Mouse (Mus musculus): ENCODE results near the gene Acaca. TPM values are rescaled to one million over a fixed set of nuclear protein-coding genes. Genes with fewer than 3 reads are reported as not detected.

The Acaca gene
- polyA plus RNA-seq, 1 experiment: 29.9 TPM

DNA sequence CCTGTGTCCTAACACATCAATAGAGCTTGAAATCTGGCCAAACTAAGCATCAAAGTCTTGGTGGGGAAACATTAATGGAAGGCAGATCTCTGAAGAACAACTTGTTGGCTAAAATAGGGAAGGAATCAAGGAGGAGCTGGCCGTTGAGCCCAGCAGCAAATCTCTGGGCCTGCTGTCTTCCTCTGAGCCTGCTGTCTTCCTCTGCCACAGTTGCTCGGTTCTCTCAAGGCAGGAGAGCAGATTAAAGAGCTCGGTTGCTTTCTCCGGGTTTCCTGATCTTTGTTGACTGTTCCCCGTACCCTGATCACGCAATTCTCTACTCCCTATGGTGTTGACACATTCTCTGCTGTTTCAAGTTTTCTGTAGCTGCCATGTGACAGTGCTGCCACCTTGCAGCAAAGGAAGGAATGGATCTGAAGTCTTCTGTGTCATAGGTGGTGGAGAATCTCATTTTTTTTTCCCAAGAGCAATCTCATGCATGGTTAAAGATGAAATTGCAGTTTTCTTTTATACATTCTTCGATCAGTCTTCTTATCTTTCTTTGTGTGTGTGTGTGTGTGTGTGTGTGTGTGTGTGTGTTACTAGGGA lies 39.3 kb downstream of the Acaca start:
- H3ac ChIP-seq (ENCODE audit: control insufficient read depth, insufficient read length, low read depth): no peak overlapping the region
- no peaks in the 10 kb centered on the region for H3K27me3 ChIP-seq (ENCODE audit: control insufficient read depth, insufficient read depth, insufficient read length)
- no peaks in the 10 kb centered on the region for H3K79me2 ChIP-seq (ENCODE audit: control insufficient read depth, insufficient read depth)
- no peak overlapping the region for H3K4me3 ChIP-seq (ENCODE audit: insufficient read depth, poor library complexity, severe bottlenecking)
- no peaks in the 10 kb centered on the region for H3K79me3 ChIP-seq (ENCODE audit: low read depth)
- no peaks in the 10 kb centered on the region for H3K36me3 ChIP-seq (ENCODE audit: control insufficient read depth, insufficient read depth)
- TF ChIP-seq MAX (IDR thresholded peaks at IDR 0.05) (no peak), MYOG (IDR thresholded peaks at IDR 0.05; ENCODE audit: control insufficient read depth, extremely low read depth, insufficient read length) (no peak), CTCF (IDR thresholded peaks at IDR 0.05; ENCODE audit: control insufficient read depth, insufficient read depth, insufficient read length) (peak; percentile 10), MYOD1 (IDR thresholded peaks at IDR 0.05; ENCODE audit: control insufficient read depth, insufficient read length, low read depth) (no peak)

DNA sequence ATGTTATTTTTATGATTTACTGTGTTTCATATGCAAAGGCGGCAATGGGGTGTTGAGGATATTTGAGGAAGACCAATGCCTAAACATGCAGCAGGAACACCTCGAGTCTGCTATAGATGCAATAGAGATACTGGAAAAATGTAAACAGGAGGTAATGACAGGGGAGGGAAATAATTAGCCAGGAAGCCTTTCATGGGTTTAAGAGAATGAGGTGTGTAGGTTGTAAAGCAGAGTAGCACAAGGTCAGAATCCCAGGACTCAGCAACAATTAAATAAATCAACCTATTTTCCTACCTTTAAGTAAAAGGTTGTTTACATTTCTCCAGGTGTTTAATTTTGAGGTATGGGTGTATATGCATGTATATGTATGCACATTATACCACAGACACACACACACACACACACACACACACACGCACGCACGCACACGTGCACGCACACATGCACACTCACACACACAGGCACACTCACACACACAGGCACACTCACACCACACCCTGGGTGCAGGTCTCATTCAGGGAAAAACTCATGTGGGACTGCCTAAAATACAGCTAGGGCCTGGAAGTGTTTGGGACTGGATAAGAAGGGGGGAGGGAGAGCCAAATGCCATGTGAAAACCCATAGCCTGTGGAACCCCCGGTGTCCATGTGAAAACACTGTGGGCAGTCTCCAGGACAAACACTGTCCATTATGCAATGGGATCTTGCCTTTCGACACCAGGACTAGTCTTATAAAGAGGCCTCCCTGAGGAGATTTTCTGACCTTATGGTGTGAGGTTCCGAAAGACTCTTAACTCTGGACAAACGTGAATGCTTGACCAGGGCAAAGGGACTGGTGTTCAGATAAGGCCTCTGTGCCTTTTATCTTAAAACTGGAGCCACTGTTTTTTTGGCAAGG lies 43.3 kb downstream of the Acaca start:
- Histone ChIP-seq H3K79me3 (ENCODE audit: low read depth) (no peaks in the 10 kb centered on the region), H3K4me3 (ENCODE audit: insufficient read depth, poor library complexity, severe bottlenecking) (no peak overlapping the region), H3K36me3 (ENCODE audit: control insufficient read depth, insufficient read depth) (no peaks in the 10 kb centered on the region), H3ac (ENCODE audit: control insufficient read depth, insufficient read length, low read depth) (no peak overlapping the region), H3K27me3 (ENCODE audit: control insufficient read depth, insufficient read depth, insufficient read length) (no peaks in the 10 kb centered on the region), H3K79me2 (ENCODE audit: control insufficient read depth, insufficient read depth) (no peaks in the 10 kb centered on the region)
- no peak for TF ChIP-seq FOSL1 (IDR thresholded peaks at IDR 0.05; ENCODE audit: insufficient read depth, low read length, poor library complexity, severe bottlenecking)
- no peak for TF ChIP-seq USF1 (IDR thresholded peaks at IDR 0.05; ENCODE audit: low read depth)
- no peak for TF ChIP-seq MYOD1 (IDR thresholded peaks at IDR 0.05; ENCODE audit: control insufficient read depth, insufficient read length, low read depth)
- no peak for TF ChIP-seq MYOG (IDR thresholded peaks at IDR 0.05; ENCODE audit: control insufficient read depth, extremely low read depth, insufficient read length)
- TF ChIP-seq MAX (IDR thresholded peaks at IDR 0.05): no peak
- TF ChIP-seq CTCF (IDR thresholded peaks at IDR 0.05; ENCODE audit: control insufficient read depth, insufficient read depth, insufficient read length): no peak

DNA sequence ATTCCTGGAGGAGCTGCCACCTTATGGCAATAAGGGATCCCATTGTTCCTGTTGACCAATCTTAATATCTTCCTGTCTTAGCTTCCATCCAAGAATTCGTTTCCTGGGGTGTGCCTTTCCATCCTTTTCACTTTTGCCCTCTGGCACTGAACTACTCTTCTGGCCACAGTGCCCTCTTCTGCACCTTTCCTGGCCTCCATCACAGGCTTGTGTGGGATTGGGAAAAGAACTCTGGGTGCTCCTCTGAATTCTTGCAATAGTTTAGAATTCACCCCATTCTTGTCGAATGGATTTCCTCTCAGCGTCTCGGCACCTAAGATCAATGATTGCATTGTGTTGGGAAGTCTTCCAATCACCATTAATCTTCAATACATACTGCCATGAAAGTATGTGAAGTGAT lies 49.1 kb downstream of the Acaca start:
- Histone ChIP-seq H3K79me2 (ENCODE audit: control insufficient read depth, insufficient read depth) (peaks cover 38% of the 10 kb centered on the region), H3K79me3 (ENCODE audit: low read depth) (peaks cover 31% of the 10 kb centered on the region), H3K27me3 (ENCODE audit: control insufficient read depth, insufficient read depth, insufficient read length) (no peaks in the 10 kb centered on the region), H3K4me3 (ENCODE audit: insufficient read depth, poor library complexity, severe bottlenecking) (no peak overlapping the region), H3ac (ENCODE audit: control insufficient read depth, insufficient read length, low read depth) (no peak overlapping the region), H3K36me3 (ENCODE audit: control insufficient read depth, insufficient read depth) (peaks cover 4% of the 10 kb centered on the region)
- TF ChIP-seq USF1 (IDR thresholded peaks at IDR 0.05; ENCODE audit: low read depth) (no peak), MYOG (IDR thresholded peaks at IDR 0.05; ENCODE audit: control insufficient read depth, extremely low read depth, insufficient read length) (no peak), MYOD1 (IDR thresholded peaks at IDR 0.05; ENCODE audit: control insufficient read depth, insufficient read length, low read depth) (no peak), MAX (IDR thresholded peaks at IDR 0.05) (no peak), CEBPB (IDR thresholded peaks at IDR 0.05; ENCODE audit: low read depth) (no peak), FOSL1 (IDR thresholded peaks at IDR 0.05; ENCODE audit: insufficient read depth, low read length, poor library complexity, severe bottlenecking) (no peak), CTCF (IDR thresholded peaks at IDR 0.05; ENCODE audit: control insufficient read depth, insufficient read depth, insufficient read length) (no peak)

DNA sequence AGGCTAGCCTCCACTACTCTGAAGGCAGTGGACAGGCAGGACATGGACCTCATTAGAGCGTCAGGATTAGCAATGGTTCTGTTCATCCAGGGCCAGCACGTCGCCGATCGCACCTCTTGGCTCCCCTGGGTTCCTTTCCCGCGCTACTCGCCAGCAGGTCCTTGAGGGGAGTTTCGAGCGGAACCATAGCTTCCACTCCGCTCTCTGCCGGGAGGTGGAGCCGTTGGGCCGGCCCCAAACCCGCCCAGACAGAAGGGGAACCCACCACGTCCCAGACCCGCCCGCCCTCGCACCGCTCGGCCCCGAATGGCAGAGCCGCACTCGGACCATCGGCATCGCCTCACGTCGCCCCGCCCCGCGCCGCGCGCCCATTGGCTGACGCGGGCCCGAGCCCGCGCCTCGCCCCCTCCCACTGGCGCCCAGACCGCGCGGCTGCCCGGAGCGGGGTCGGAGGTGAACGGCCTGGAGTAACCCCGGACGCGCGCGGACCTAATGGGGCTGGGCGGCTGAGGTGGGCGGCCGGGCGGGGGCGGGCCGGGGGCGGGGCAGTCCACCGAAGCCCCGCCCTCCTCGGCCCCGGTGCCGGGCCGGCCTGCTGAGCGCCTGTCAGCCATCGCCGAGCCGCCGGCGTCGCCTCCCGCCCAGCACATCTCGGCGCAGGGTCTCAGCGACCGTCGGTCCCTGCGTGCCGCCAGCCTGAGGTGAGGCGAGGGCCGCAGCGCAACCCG lies 49.9 kb downstream of the Acaca start:
- Histone ChIP-seq H3K79me3 (ENCODE audit: low read depth) (peaks cover 35% of the 10 kb centered on the region), H3K36me3 (ENCODE audit: control insufficient read depth, insufficient read depth) (peaks cover 4% of the 10 kb centered on the region), H3ac (ENCODE audit: control insufficient read depth, insufficient read length, low read depth) (peak overlapping the region; percentile 93), H3K27me3 (ENCODE audit: control insufficient read depth, insufficient read depth, insufficient read length) (no peaks in the 10 kb centered on the region), H3K79me2 (ENCODE audit: control insufficient read depth, insufficient read depth) (peaks cover 47% of the 10 kb centered on the region), H3K4me3 (ENCODE audit: insufficient read depth, poor library complexity, severe bottlenecking) (peak overlapping the region; percentile 74)
- no peak for TF ChIP-seq FOSL1 (IDR thresholded peaks at IDR 0.05; ENCODE audit: insufficient read depth, low read length, poor library complexity, severe bottlenecking)
- peak; percentile 63 for TF ChIP-seq CTCF (IDR thresholded peaks at IDR 0.05; ENCODE audit: control insufficient read depth, insufficient read depth, insufficient read length)
- peak; percentile 84 for TF ChIP-seq MAX (IDR thresholded peaks at IDR 0.05)

DNA sequence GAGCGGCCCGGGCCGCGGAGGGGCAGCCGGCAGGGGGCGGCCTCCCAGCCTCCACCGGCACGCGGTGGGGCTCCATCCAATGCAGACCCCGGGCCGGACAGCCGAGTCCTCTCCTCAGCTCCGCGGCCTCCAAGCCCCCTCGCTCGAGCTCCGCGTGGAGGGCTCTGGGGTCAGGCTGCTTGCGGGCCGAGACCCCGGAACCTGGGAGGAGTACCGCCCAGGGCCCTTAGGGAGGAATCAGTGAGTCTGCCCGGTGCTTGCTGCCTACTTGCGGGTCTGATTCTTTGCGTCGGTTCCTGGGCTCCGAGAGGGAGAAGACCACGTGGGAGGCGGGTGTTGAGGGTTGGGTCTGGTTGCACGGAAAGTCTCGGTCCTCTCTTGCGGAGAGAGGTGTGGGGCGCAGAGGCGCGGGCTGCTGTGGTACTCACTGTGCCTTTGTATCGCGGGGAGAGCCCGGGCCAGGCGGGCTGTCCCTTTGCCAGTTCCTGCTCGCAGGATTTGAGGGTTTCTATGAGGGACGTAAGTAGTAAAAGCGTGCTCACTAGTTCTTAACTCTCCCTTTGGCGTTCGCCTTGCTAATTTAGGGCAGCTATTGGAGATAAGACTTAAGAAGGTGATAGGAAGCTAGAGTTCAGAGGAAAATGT lies 50.6 kb downstream of the Acaca start:
- peaks cover 41% of the 10 kb centered on the region for H3K79me3 ChIP-seq (ENCODE audit: low read depth)
- H3ac ChIP-seq (ENCODE audit: control insufficient read depth, insufficient read length, low read depth): peak overlapping the region; percentile 93
- no peaks in the 10 kb centered on the region for H3K27me3 ChIP-seq (ENCODE audit: control insufficient read depth, insufficient read depth, insufficient read length)
- peak overlapping the region; percentile 74 for H3K4me3 ChIP-seq (ENCODE audit: insufficient read depth, poor library complexity, severe bottlenecking)
- TF ChIP-seq MYOG (IDR thresholded peaks at IDR 0.05; ENCODE audit: control insufficient read depth, extremely low read depth, insufficient read length) (no peak), CTCF (IDR thresholded peaks at IDR 0.05; ENCODE audit: control insufficient read depth, insufficient read depth, insufficient read length) (peak; percentile 47), FOSL1 (IDR thresholded peaks at IDR 0.05; ENCODE audit: insufficient read depth, low read length, poor library complexity, severe bottlenecking) (no peak), MYOD1 (IDR thresholded peaks at IDR 0.05; ENCODE audit: control insufficient read depth, insufficient read length, low read depth) (no peak), MAX (IDR thresholded peaks at IDR 0.05) (peak; percentile 87), CEBPB (IDR thresholded peaks at IDR 0.05; ENCODE audit: low read depth) (no peak), USF1 (IDR thresholded peaks at IDR 0.05; ENCODE audit: low read depth) (peak; percentile 75)
- peaks cover 4% of the 10 kb centered on the region for H3K36me3 ChIP-seq (ENCODE audit: control insufficient read depth, insufficient read depth)
- peaks cover 54% of the 10 kb centered on the region for H3K79me2 ChIP-seq (ENCODE audit: control insufficient read depth, insufficient read depth)
